Mouse (Mus musculus): ENCODE measurements around the gene Apeh.

DNA sequence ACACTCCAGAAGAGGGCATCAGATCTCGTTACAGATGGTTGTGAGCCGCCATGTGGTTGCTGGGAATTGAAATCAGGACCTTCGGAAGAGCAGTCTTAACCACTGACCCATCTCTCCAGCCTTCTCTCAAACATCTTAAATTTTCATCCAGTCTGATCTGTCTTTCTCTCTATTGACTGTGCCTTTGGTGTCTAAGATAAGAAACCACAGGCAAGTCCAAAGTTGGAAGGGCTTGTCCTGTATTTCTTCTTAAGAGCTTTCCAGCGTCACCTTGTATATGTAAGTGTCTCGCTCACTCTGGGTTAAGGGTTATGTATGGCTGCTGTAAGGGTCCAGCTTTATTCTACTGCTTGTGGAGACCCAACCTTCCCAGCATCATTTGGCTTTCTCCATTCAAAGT lies 37.1 kb upstream of the Apeh start:
- TF ChIP-seq EP300 (optimal IDR thresholded peaks at IDR 0.05) (no peak), CTCF (IDR thresholded peaks at IDR 0.05; ENCODE audit: low read depth) (no peak)

Measured in stomach, postnatal 0 days (tissue).